Mouse (Mus musculus): ENCODE results near the gene Plekho1.
A peak's percentile ranks its signal among the peaks of the same experiment; 100 is the strongest.

Gene Plekho1

DNA sequence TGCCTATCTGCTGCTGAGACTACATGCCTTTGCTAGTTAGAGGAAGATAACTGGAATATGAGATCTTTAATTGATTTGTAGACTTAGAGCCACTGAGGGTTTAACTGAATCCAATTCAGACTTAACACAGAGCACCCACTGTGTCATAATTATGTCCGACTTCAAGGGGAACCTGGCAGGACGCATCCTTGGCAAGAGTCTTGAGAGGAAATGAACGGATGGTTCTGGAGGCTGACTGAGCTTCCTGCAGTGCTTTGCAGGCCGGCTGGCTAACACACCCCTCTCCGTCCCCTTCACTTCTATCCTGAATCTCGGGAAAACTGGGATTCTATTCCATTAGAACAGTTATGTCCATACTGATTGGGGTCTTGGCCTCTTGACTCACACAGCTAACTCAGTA, 12.7 kb upstream of the Plekho1 start:
- DNase-seq (ENCODE audit: inconsistent ontology term), result no peak

DNA sequence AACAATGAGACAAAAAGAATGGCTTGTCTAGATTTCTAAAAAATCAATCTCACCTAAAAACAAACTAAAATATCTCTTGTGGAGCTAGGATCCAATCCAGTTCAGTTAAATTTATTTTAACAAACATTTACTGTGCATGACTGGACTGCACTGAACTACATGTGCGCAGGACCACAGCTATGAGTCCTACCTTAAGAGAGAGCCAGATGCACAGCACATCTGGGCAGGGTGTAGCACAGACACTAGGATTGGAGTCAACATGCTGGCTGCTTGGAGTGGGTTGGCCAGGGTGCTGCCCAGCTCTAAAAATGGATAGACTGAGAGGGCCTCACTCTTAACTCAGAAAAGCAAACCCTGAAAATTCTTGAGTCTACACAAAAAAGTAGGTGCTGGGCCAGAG, 5.8 kb upstream of the Plekho1 start:
- DNase-seq (ENCODE audit: inconsistent ontology term), result no peak

DNA sequence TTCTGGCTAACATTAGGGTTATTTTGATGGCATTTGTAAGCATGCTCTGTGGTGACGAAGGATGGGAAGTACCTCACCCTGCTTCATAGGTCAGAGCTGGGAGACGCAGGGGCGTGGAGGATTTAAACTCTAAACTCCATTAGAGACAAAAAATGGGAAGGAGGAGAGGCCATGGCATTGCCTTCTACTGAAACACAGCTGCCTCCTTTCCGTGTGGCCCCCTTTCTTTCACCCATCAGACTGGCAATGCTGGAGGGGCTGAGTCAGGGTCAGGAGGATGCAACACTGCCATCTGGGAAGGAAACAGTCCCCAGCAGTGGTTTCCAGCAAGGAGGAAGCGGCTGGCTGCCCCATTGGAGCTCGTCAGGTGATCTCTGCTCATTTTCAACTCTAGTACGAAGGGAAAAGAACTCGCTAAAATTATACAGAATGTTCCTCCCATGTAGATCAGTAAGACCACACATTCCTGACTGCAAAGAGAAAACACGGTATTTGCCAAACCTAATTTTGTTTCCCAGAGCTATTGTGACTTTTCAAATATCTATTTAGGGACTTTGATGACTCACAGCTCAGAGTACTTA, 5.2 kb upstream of the Plekho1 start:
- DNase-seq (ENCODE audit: inconsistent ontology term), result peak; percentile 65

DNA sequence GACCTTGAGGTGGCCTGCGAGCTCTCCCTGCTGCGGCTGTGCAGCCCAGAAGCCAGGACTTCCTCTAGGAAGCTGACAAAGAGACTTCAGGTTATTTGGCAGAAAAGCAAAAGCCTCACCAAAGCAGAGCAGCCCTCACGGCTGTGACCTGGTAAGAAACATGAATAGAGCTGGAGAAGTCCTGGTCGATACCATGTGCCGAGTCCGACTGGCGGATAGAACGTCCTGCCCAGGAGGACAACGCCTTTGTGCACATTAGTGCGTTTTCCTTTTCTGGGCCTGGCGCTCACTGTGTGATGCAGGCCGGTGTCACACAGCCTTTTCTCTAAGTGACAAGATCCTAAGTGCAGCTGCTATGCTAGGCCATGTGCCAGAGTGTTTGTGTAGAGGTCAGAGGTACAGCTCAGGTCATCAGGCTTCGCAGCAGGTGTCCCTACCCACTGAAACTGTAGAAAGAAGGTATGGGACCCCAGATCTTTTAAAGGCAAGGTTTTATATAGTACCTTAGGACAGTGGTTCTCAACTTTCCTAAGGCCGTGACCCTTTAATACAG, 4.4 kb upstream of the Plekho1 start:
- no peak for DNase-seq (ENCODE audit: inconsistent ontology term)

DNA sequence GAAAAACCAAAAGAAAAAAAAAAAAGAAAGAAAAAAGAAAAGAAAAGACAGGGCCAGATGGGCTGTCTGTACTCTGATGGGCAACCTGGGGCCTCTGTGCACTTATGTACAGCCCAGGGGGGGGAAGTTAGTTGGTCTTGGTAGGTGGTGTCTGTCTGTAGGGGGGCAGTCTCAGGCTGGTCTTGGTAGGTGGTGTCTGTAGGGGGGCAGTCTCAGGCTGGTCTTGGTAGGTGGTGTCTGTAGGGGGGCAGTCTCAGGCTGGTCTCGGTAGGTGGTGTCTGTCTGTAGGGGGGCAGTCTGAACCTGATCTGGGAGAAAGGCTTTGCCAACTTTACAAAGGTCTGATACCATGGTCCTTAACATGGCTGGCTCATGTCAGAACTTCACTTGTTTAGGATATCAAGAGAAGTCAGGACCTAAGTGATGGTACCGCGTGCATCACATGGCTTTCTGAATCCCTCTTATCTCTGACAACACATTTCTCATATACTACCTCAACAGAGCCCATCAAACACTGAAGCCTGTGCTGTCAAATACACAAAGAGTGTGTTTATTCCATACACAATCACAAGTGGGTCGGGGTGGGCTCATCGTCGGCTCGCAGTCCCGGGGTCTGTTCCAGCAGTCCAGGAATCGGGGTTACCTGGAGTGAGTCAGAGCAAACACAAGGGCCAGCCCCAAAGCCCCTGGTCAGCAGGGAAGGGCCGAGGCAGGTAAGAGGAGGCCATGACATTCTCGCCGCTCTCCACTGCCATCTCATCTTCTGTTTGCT, 3.7 kb upstream of the Plekho1 start:
- no peak for DNase-seq (ENCODE audit: inconsistent ontology term)

DNA sequence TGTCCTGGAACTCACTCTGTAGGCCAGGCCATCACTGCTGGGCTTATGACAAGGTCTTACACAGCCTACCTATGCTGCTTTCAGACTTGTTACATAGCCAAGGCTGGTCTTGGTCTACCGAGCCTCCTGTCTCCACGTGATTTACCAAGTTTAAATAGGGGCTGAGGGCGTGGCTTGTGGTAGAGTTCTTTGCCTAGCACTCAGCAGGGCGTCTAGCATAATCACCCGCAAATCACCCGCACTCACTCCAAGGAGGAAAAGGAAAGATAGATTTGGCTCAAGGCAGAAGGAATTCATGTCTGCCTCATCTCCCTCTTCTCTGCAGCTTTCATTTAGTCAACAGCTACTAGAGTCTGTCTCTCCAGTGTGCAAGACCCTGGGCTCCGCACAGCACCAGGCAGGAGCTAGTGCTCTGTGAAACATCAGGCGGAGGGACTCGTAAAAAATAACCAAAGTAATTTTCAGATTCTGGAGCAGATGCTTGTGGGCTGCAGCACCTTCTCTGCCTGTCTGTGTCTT, 1.5 kb upstream of the Plekho1 start:
- DNase-seq (ENCODE audit: inconsistent ontology term), result peak; percentile 48

DNA sequence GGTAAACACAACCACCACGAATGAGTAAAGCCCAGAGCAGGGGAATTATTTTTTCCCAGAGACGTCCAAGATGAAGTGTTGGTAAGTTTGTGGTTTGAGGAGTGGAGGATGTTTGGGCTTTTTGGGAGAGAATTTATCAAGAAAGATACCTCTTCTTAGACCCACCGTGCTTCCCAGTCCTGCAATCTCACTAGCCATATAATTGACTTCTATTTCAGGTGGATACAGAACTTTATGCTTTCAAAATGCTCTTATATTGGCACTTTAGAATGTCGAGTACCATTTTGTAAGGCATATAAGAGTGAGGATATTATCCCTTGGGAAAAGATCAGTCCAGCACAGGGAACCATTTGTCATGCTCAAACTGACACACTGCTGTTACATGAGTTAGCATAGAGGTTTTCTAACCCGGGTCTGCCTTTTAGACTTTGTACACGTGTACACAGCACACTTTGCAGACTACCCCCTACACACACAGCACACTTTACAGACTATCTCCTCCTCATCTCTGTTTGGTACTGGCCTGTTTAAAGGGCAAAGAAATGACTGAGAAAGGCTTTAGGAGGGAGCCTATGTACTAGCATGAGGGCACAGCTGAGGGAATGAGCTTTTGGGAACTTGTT, 761 bp upstream of the Plekho1 start:
- no peak for DNase-seq (ENCODE audit: inconsistent ontology term)

DNA sequence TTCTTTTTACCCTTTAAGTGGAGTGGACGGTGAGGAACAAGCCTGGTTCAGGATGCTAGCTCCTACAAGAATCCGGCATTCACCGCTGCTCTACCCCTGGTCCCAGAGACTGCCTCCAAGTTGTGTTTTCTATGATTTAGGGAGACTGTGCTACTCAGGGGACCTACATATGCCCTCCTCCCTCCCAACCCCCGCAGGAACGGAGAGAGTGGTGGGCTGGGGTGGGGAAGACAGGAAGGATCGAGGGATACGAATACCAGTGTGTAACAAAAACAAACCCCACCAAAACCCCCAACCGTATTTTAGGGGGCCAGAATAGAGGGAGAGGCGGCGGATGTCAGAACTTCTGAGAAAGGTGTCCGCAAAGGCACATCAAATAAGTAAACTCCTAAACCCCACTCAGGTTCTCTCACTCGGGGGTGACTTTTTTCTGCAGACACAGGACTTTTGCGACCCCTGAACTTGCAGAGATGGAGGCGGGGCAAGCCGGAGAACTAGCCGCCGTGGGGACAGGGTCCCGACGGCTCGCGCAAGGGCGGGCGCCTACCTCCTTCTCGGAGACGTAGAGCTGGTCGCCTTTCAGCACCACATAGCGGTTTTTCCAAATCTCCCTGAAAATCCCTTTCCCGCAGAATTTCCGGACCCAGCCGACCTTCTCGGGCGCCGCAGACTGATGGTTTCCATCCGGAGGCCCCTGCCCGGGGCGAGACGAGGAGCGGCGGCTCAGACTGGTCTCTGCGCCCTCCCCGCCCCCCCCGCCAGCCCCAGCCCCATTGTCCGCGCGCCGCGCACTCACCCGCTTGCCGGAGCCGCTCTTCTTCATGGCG, 613 bp downstream of the Plekho1 start:
- peak; percentile 57 for DNase-seq (ENCODE audit: inconsistent ontology term)

DNA sequence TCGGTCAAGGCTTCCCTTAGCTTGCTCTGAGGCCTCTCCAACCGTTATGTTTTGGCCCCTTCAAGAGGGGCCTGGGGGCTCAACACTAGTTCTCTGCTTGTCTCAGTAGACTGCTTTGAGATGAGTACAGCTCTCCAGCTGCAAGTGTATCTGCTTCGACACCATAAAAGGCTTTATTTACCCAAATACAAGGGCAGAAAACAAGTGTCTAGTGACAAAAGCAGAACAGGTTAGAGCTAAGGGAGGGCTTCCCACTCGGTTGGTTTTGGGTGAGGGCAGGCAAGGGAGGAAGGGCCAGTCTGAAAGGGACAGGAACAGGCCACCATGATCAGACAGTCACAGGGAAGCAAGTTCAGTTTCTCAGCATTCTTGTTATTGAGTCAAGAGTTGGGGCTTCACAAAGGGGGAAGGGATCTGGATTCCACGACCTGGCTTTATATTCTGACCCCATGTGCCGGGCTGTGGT, 1.4 kb downstream of the Plekho1 start:
- peak; percentile 50 for DNase-seq (ENCODE audit: inconsistent ontology term)

DNA sequence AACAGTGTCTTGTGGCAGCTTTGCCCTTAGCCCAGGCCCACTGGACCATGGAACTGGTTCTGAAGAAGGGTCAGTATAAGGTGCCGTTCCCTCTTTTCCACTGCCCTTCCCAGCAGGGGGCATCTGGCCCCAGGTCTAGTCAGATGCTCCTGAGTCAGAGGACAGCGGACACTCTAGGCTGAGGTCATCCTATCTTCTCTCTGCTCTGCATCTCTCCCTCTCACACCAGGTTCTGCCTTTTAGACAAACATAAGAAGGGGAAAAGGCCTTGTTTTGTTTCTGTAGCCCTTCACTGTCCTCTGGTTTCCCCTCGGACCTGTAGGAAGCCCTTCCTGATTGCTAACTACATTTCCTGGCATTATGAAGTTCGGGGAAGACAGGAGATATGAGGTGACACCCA, 1.9 kb downstream of the Plekho1 start:
- DNase-seq (ENCODE audit: inconsistent ontology term), result peak; percentile 74

DNA sequence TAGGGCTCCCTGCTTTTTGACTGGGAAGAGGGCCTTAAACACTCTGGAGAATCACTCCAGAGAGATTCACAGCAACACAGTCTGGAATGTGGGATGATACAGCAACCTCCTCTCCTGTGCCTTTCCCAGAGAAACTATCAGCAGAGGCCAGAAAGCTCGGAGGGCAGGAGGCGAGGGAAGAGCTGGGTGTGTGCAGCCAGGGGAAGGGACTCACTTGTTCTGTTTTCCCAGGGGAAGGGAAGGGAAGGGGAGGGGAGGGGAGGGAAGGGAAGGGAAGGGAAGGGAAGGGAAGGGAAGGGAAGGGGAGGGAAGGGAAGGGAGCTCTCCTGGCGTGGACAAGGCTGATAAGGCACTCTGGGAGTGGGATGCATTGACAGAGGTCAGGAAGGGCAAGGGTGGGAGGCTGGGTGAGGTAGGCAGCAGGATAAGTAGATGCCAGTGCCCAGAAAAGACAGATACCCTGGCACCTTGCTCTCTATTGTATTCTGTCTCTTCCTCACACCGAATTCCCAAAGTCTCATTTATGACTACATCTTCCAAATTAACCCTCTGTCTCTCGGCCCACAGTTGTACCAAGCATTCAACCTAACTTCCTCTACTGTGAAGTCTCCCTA, 2.7 kb downstream of the Plekho1 start:
- DNase-seq (ENCODE audit: inconsistent ontology term), result no peak

DNA sequence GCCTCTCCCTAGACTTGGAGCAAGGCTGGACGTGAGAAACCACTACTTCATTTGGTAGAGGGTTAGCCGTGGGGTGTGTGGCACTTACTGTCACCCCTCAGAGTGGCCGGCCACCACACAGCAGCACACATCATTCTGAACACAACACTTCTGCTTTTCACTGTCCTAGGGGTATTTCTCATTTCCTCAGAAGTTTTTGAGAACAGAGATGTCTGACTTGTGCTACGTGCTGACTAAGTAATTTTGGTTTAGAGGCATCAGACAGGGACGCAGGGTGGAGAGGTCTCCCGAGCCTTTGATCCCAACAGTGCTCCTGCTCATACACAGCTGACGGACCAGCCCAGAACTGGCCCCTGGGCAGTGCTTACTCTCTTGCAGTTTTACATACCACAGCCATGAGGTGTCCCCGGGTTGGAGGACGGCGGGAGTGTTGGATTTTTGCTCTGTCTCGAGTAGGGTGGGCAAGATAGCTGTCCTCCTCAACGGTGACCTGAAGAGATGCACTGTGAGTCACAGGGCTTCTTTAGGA, 5.3 kb downstream of the Plekho1 start:
- peak; percentile 81 for DNase-seq (ENCODE audit: inconsistent ontology term)

DNA sequence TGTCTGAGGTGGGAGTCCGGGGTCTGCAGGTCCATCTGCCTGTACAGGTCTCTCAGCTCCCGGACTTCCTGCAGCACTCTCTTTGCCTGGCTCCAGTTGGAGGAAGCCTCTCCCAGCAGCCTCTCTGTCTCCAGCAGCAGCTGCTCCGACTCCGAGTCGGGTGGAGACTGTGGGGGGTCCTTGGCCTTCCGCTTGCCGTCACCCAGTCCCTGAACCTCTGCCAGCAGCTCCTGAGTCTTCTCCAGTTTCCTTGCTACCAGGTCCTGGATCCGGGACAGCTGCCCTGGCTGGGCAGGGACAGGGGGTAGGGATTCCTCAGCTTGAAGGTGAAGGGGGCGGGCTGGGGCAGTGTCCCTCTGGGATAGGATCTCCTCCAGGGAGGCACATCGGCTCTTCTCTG, 6.8 kb downstream of the Plekho1 start:
- peak; percentile 35 for DNase-seq (ENCODE audit: inconsistent ontology term)

DNA sequence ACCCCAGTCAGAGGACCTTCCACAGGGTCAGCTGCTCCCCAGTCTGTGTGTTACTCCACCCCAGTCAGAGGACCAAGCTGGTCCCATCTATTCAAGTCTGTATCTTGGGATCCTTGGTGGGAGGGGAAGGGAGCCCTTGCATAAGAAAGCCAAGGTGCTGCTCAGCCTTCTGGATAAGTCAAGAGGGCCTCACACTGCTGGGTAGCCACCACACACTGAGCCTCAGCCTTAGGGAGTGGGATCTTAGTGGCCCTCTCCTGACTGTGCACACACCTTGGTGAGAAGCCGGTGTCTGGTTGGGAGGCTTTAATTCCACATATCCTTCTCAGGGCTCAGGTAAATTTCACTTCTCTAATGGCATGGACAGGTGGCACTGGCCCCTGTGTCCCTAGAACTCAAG, 7.7 kb downstream of the Plekho1 start:
- DNase-seq (ENCODE audit: inconsistent ontology term), result no peak

DNA sequence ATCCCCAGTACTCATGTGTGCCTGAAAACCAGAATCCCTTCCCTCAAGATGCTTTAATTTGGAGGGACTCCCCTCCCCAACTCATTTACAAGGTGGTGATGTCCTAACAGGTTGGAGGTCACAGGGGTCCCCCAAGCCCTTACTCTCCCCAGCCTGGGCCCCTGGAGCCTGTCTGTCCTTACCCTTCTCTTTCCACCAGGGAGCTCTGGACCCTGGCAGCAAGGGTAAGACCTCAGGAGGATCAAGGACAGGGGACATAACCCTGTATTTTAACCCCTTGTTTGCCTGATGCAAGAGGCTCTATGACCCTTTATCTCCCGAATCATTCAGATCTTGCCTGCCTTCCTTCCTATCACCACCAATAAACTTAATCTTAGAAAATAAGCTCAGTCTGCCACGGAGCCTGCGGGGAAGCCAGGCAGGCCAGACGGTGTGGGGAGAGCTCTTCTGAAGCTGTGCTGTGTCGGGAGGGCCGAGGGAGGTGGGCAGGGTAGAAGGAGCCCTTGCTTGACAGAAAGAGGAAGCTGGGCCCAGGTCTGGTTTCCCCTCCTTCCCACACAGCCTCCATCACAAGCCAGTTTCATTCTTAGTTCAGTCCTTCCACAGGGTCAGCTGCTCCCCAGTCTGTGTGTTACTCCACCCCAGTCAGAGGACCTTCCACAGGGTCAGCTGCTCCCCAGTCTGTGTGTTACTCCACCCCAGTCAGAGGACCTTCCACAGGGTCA, 8.3 kb downstream of the Plekho1 start:
- no peak for DNase-seq (ENCODE audit: inconsistent ontology term)

DNA sequence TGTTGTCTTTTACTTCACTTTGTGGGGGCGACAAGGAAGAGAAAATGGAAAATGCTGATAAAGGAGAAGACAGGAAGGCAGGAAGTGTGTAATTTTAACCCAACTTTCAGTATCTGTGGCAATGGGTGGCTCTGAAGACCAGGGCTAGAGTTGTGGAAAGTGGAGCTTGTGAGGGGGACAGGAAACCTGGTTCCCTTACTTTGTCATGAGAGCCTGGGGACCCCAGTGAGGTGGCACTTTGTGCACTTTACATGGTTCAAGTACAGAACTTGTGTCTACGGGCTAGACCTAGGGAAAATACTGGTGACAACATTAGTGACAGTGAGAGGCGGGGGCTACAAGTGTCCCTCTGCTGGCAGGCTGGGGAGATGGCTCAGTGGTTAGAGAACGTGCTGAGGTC, 8.8 kb downstream of the Plekho1 start:
- DNase-seq (ENCODE audit: inconsistent ontology term), result no peak

DNA sequence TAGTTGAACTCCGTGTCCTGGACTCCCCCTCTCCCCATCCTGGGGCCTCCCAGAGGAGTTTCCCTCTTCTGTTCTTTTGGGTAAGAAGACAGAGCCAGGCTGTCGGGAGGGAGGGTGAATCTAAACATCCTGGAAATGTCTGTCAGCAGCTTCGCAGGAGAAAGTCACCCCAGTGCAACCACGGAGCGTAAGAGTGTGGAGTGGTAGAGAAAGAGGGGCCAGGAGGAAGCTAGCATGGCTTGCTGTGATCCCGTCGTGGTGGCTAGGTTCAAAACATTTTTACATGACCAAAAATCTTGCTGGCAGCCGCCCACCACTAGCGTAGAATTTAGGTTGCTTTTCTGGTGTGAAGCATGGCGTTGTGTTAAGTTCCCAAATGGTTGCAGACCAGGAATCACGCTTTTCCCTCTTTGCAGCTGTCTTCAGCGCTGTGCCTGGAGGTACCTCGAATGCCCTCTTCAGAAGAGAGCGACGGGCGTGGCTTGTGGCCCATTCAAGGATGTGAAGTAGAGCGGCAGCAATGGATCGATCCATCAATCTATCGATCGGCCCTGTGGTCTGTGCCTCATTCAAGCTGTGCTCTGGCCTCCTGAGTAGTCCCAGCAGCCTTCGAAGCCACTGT, 9.7 kb downstream of the Plekho1 start:
- peak; percentile 32 for DNase-seq (ENCODE audit: inconsistent ontology term)

DNA sequence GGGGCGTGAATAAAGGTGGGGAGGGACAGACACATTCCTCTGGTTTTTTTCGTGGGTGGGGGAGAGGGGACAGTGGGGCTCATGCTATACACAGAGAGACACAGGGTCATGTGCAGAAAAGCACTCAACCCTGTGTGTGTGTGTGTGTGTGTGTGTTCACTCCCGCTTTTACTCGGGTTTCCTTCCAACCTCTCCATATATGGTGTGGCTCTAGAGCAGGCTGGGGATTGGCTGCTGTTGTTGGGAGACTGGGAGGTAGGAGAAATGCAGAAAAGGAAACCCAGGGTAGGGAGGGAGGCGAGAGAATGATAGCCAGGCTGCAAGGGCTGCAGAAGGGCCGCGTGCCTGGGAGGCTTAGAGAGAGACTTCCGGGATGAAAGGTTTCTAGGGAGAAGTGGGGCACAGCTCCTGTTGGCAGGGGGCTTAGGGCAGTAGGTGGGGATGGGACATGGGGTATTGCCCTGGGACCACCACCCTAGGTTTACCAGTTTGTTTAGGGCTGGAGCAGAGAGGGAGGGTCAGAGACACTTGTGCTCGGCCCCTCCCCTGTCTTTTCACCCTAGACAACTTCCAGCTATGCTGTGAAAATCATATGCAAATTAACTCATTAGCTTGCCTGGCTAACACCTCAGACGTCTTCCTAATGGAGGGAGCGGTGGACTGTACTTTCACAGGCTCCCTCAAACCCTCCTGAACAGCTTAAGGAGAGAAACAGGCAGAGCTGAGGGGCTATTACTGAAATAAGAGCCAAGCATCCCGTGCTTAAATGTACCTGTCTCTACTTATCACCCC, 10.4 kb downstream of the Plekho1 start:
- DNase-seq (ENCODE audit: inconsistent ontology term), result peak; percentile 90

DNA sequence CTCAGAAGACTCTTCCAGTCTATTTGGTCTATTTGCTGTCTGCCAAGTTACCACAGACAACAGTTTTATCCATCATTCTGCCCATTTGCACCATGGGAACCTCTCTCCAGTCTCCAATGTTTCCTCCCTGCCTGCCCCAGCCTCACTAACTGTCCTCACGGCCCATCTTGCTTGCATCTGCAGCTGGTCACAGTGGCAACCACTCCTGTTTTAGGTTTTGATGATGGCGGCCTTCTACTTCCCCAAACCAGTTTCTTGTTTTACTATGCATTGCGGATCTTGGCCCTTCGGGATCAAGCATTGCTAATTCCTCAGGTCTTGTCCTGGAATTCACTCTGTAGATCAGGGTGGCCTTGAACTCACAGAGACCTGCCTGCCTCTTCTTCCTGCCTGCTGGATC, 13.7 kb downstream of the Plekho1 start:
- no peak for DNase-seq (ENCODE audit: inconsistent ontology term)

Measured in Muller cell, postnatal 12 days (primary cell).